Mouse (Mus musculus): ENCODE measurements at regions not wholly inside any gene's neighbourhood (a gene's known extent, or its start where the extent isn't known, plus 50 kb on each side); places are given as distances from the start of the nearest gene placed in this dataset.

DNA sequence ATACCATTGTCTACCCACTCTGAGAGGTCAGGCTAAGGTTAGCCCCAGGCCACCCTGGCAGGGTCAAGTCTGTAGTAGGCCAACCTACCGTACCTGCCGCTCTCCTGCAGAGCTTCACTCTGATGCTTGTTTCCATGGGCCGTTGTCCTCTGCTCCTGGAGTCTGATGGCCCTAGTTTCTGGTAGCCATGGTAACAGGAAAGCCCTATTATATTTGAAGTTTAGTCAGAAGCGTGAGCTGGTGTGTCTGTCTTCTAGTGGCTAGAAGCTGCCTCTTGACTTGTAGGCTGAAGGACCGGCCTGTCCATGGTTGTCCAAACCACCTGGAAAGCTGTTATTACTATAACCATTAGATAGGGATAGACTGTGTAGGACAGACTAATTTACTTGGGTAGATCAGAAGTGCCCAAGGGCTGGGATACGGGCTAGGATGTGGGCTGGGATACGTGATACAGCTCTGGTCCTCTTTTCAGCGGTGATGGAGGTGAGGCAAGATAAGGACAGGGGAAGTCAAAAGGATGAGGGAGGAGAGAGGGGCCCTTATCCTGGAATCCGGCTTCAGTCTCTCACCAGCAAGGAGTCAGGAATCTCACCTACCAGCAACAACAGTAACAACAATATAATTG lies 58.5 kb upstream of the Zfp706 start:
- ATAC-seq (replicated peaks in 1 of 2; ENCODE audit: insufficient read depth in 1 of 2, low FRiP score in 2 of 2, low TSS enrichment in 1 of 2, low read depth in 1 of 2, poor library complexity in 2 of 2, severe bottlenecking in 2 of 2) = no peak

- no peak for ATAC-seq (replicated peaks in 1 of 2; ENCODE audit: insufficient read depth in 1 of 2, low FRiP score in 2 of 2, low TSS enrichment in 1 of 2, low read depth in 1 of 2, poor library complexity in 2 of 2, severe bottlenecking in 2 of 2)
Measured at GRCm38 (mm10) chr15:37065408-37065807, 57.8 kb upstream of the Zfp706 start.

- ATAC-seq (replicated peaks in 1 of 2; ENCODE audit: insufficient read depth in 1 of 2, low FRiP score in 2 of 2, low TSS enrichment in 1 of 2, low read depth in 1 of 2, poor library complexity in 2 of 2, severe bottlenecking in 2 of 2) = no peak
Measured at GRCm38 (mm10) chr15:37063781-37064383, 56.3 kb upstream of the Zfp706 start.

GRCm38 (mm10) chr15:37062585-37062984 lies 55.0 kb upstream of the Zfp706 start:
- no peak for ATAC-seq (replicated peaks in 1 of 2; ENCODE audit: insufficient read depth in 1 of 2, low FRiP score in 2 of 2, low TSS enrichment in 1 of 2, low read depth in 1 of 2, poor library complexity in 2 of 2, severe bottlenecking in 2 of 2)

- no peak for ATAC-seq (replicated peaks in 1 of 2; ENCODE audit: insufficient read depth in 1 of 2, low FRiP score in 2 of 2, low TSS enrichment in 1 of 2, low read depth in 1 of 2, poor library complexity in 2 of 2, severe bottlenecking in 2 of 2)
Measured at GRCm38 (mm10) chr15:37061501-37061900, 53.9 kb upstream of the Zfp706 start.

- no peak for ATAC-seq (replicated peaks in 1 of 2; ENCODE audit: insufficient read depth in 1 of 2, low FRiP score in 2 of 2, low TSS enrichment in 1 of 2, low read depth in 1 of 2, poor library complexity in 2 of 2, severe bottlenecking in 2 of 2)
Measured at GRCm38 (mm10) chr15:37060831-37061230, 53.3 kb upstream of the Zfp706 start.
